Mouse (Mus musculus): ENCODE data around the gene Trmt112. TPM values are rescaled to one million over a fixed set of nuclear protein-coding genes. Genes with fewer than 3 reads are reported as not detected.

Trmt112 gene
- polyA plus RNA-seq, 1 experiment from 2014 or later, result 165 TPM

GRCm38 (mm10) chr19:6933436-6934194 lies 24.1 kb downstream of the Trmt112 start:
- Histone ChIP-seq H3K4me1 (peaks cover 11% of the 10 kb centered on the region), H3K9me3 (no peaks in the 10 kb centered on the region), H3K4me3 (peak overlapping the region; percentile 44), H3K4me2 (replicated peaks) (peak overlapping the region; percentile 73), H3K27ac (no peak overlapping the region), H3K36me3 (no peaks in the 10 kb centered on the region), H3K27me3 (peaks cover 85% of the 10 kb centered on the region), H3K9ac (peak overlapping the region; percentile 58)
- ATAC-seq (ENCODE audit: low FRiP score, low read depth), result peak; percentile 34; the same call in 1 of the 2 replicates
- WGBS, result 5% methylated on average over 58 of the region's 58 CpGs

GRCm38 (mm10) chr19:6934195-6934977 lies 24.9 kb downstream of the Trmt112 start, which contains the start of gene Kcnk4:
Gene Kcnk4 (minus strand): TSS chr19:6934515.
- Histone ChIP-seq H3K9me3 (no peaks in the 10 kb centered on the region), H3K27ac (no peak within 1 kb of the TSS), H3K27me3 (peaks cover 77% of the 10 kb centered on the region), H3K9ac (peak within 1 kb of the TSS; percentile 58), H3K36me3 (no peaks in the 10 kb centered on the region), H3K4me1 (peaks cover 11% of the 10 kb centered on the region), H3K4me3 (peak within 1 kb of the TSS; percentile 44), H3K4me2 (replicated peaks) (peak within 1 kb of the TSS; percentile 73)
- ATAC-seq (ENCODE audit: low FRiP score, low read depth), result no peak
- WGBS, result 12% methylated on average over 23 of the region's 23 CpGs

- peaks cover 59% of the 10 kb centered on the region for H3K27me3 ChIP-seq
- H3K36me3 ChIP-seq, result no peaks in the 10 kb centered on the region
- no peak overlapping the region for H3K4me3 ChIP-seq
- no peaks in the 10 kb centered on the region for H3K9me3 ChIP-seq
- no peak overlapping the region for H3K4me2 ChIP-seq (replicated peaks)
- H3K4me1 ChIP-seq, result peaks cover 25% of the 10 kb centered on the region
- no peak for ATAC-seq (ENCODE audit: low FRiP score, low read depth)
- no peak overlapping the region for H3K9ac ChIP-seq
- WGBS, result 15% methylated on average over 3 of the region's 3 CpGs
- H3K27ac ChIP-seq, result no peak overlapping the region
Observed at GRCm38 (mm10) chr19:6936299-6936698, 26.8 kb downstream of the Trmt112 start.

GRCm38 (mm10) chr19:6937541-6938465 lies 28.3 kb downstream of the Trmt112 start:
- ATAC-seq (ENCODE audit: low FRiP score, low read depth), result no peak
- Histone ChIP-seq H3K27me3 (peaks cover 44% of the 10 kb centered on the region), H3K4me2 (replicated peaks) (no peak overlapping the region), H3K27ac (no peak overlapping the region), H3K36me3 (no peaks in the 10 kb centered on the region), H3K4me1 (peaks cover 28% of the 10 kb centered on the region), H3K9ac (no peak overlapping the region), H3K4me3 (no peak overlapping the region), H3K9me3 (no peaks in the 10 kb centered on the region)
- WGBS, result 78% methylated on average over 16 of the region's 16 CpGs

GRCm38 (mm10) chr19:6939106-6940002 lies 29.9 kb downstream of the Trmt112 start:
- WGBS, result 89% methylated on average over 20 of the region's 20 CpGs
- H3K9ac ChIP-seq, result no peak overlapping the region

GRCm38 (mm10) chr19:6940396-6941351 lies 31.2 kb downstream of the Trmt112 start:
- ATAC-seq (ENCODE audit: low FRiP score, low read depth), result peak; percentile 2; the same call in 1 of the 2 replicates
- Histone ChIP-seq H3K27me3 (peaks cover 16% of the 10 kb centered on the region), H3K9ac (peak overlapping the region; percentile 89), H3K4me3 (peak overlapping the region; percentile 70), H3K4me1 (peaks cover 24% of the 10 kb centered on the region), H3K9me3 (no peaks in the 10 kb centered on the region), H3K4me2 (replicated peaks) (peak overlapping the region; percentile 98), H3K27ac (no peak overlapping the region), H3K36me3 (peaks cover 5% of the 10 kb centered on the region; the same call in 1 of the 2 replicates)
- 22% methylated on average over 28 of the region's 29 CpGs for WGBS

More at GRCm38 (mm10) chr19:6939106-6940002, 29.9 kb downstream of the Trmt112 start:
- peaks cover 29% of the 10 kb centered on the region for H3K27me3 ChIP-seq
- H3K36me3 ChIP-seq, result no peaks in the 10 kb centered on the region
- peaks cover 24% of the 10 kb centered on the region for H3K4me1 ChIP-seq
- ATAC-seq (ENCODE audit: low FRiP score, low read depth), result no peak
- no peaks in the 10 kb centered on the region for H3K9me3 ChIP-seq
- H3K4me2 ChIP-seq (replicated peaks), result peak overlapping the region; percentile 98; the same call in 1 of the 2 replicates
- H3K27ac ChIP-seq, result no peak overlapping the region
- H3K4me3 ChIP-seq, result no peak overlapping the region

GRCm38 (mm10) chr19:6941372-6942248 lies 32.1 kb downstream of the Trmt112 start, which contains the start of gene Bad:
Gene Bad (plus strand): TSS chr19:6941861.
- Histone ChIP-seq H3K9ac (peak within 1 kb of the TSS; percentile 89), H3K27me3 (peaks cover 7% of the 10 kb centered on the region; the same call in 1 of the 2 replicates), H3K4me2 (replicated peaks) (peak within 1 kb of the TSS; percentile 98), H3K27ac (peak within 1 kb of the TSS; percentile 90), H3K9me3 (no peaks in the 10 kb centered on the region), H3K4me3 (peak within 1 kb of the TSS; percentile 70), H3K4me1 (peaks cover 24% of the 10 kb centered on the region), H3K36me3 (peaks cover 11% of the 10 kb centered on the region; the same call in 1 of the 2 replicates)
- peak; percentile 77 for ATAC-seq (ENCODE audit: low FRiP score, low read depth)
- under 1% methylated on average over 83 of the region's 83 CpGs for WGBS

GRCm38 (mm10) chr19:6942249-6942691 lies 32.8 kb downstream of the Trmt112 start, which contains the start of gene Gpr137:
Gene Gpr137 (minus strand): TSS chr19:6942480.
- under 1% methylated on average over 27 of the region's 27 CpGs for WGBS
- Histone ChIP-seq H3K9me3 (no peaks in the 10 kb centered on the region), H3K9ac (peak within 1 kb of the TSS; percentile 89), H3K4me1 (peaks cover 24% of the 10 kb centered on the region), H3K4me3 (peak within 1 kb of the TSS; percentile 70), H3K27ac (peak within 1 kb of the TSS; percentile 90), H3K27me3 (0 out of 2 replicates have a peak, but pooled peaks cover 4% of the 10 kb centered on the region), H3K36me3 (peaks cover 11% of the 10 kb centered on the region; the same call in 1 of the 2 replicates), H3K4me2 (replicated peaks) (peak within 1 kb of the TSS; percentile 98)
- ATAC-seq (ENCODE audit: low FRiP score, low read depth), result peak; percentile 88

- Histone ChIP-seq H3K4me1 (peaks cover 24% of the 10 kb centered on the region), H3K4me2 (replicated peaks) (peak overlapping the region; percentile 98), H3K9me3 (no peaks in the 10 kb centered on the region), H3K27me3 (0 out of 2 replicates have a peak, but pooled peaks cover 1% of the 10 kb centered on the region), H3K36me3 (peaks cover 11% of the 10 kb centered on the region; the same call in 1 of the 2 replicates), H3K4me3 (peak overlapping the region; percentile 70), H3K27ac (peak overlapping the region; percentile 90), H3K9ac (peak overlapping the region; percentile 85)
- 0 out of 2 replicates have a peak, but pooled peaks have one; percentile 2 for ATAC-seq (ENCODE audit: low FRiP score, low read depth)
- 24% methylated on average over 5 of the region's 5 CpGs for WGBS
Observed at GRCm38 (mm10) chr19:6942764-6943163, 33.3 kb downstream of the Trmt112 start.
